Mouse (Mus musculus) cerebellum, postnatal 10 days (tissue): ENCODE results near the gene Guca1b.

Experiments
- DNase-seq, 2 experiments: peaks; one replicate each; pipeline ENCODE4 v3.0.0; 2021; ENCODE audit warnings: mixed read lengths in 2 of 2

The Guca1b gene

GRCm38 (mm10) chr17:47385145-47385544 lies at the start of gene Guca1b:
Gene Guca1b (plus strand): TSS chr17:47385393.
- DNase-seq, result no peak

- DNase-seq, result no peak
Observed at GRCm38 (mm10) chr17:47343121-47343520, 42.1 kb upstream of the Guca1b start.

- DNase-seq, result no peak
Observed at GRCm38 (mm10) chr17:47349721-47350319, 35.4 kb upstream of the Guca1b start.

GRCm38 (mm10) chr17:47359964-47360363 lies 25.2 kb upstream of the Guca1b start:
- peak; percentile 65 to 67 for DNase-seq

GRCm38 (mm10) chr17:47361343-47361742 lies 23.9 kb upstream of the Guca1b start:
- no peak for DNase-seq

GRCm38 (mm10) chr17:47368401-47369086 lies 16.6 kb upstream of the Guca1b start, which contains the start of gene Mrps10:
Gene Mrps10 (plus strand): TSS chr17:47368887.
- DNase-seq, result peak; percentile 95

- DNase-seq, result no peak
Observed at GRCm38 (mm10) chr17:47369087-47369443, 16.1 kb upstream of the Guca1b start.

GRCm38 (mm10) chr17:47371451-47371850 lies 13.7 kb upstream of the Guca1b start:
- peak; percentile 80 to 84 for DNase-seq

GRCm38 (mm10) chr17:47373991-47374390 lies 11.2 kb upstream of the Guca1b start:
- no peak for DNase-seq

GRCm38 (mm10) chr17:47376779-47377280 lies 8.4 kb upstream of the Guca1b start:
- DNase-seq, result no peak

GRCm38 (mm10) chr17:47378133-47378532 lies 7.1 kb upstream of the Guca1b start:
- DNase-seq, result no peak

- DNase-seq, result no peak
Observed at GRCm38 (mm10) chr17:47381917-47382316, 3.3 kb upstream of the Guca1b start.

GRCm38 (mm10) chr17:47383266-47383665 lies 1.9 kb upstream of the Guca1b start:
- no peak for DNase-seq

GRCm38 (mm10) chr17:47384064-47384463 lies 1.1 kb upstream of the Guca1b start:
- no peak for DNase-seq

- peak; percentile 70 to 80 for DNase-seq
Observed at GRCm38 (mm10) chr17:47386649-47387048, 1.5 kb downstream of the Guca1b start.

- DNase-seq, result no peak
Observed at GRCm38 (mm10) chr17:47394223-47394869, 9.2 kb downstream of the Guca1b start.

- DNase-seq, result peak; percentile 52 to 57
Observed at GRCm38 (mm10) chr17:47395376-47395913, 10.3 kb downstream of the Guca1b start.

- DNase-seq, result no peak
Observed at GRCm38 (mm10) chr17:47399091-47399490, 13.9 kb downstream of the Guca1b start.

- no peak for DNase-seq
Observed at GRCm38 (mm10) chr17:47400451-47400850, 15.3 kb downstream of the Guca1b start, which contains the start of gene Guca1a. Gene Guca1a (minus strand): TSS chr17:47400584.

GRCm38 (mm10) chr17:47407717-47408557 lies 22.7 kb downstream of the Guca1b start:
- DNase-seq, result no peak

- peak; percentile 80 to 87 for DNase-seq
Observed at GRCm38 (mm10) chr17:47408558-47408898, 23.3 kb downstream of the Guca1b start.
